Mouse (Mus musculus) liver, embryonic 11.5 days (tissue): Measurements from ENCODE around the gene Slc46a1. TPM values are rescaled to one million over a fixed set of nuclear protein-coding genes. Genes with fewer than 3 reads are reported as not detected.

Experiments
- ATAC-seq: fragments of 200-750 bp; cut with Nextera tagmentation; replicated peaks from 2 replicates; pipeline ENCODE4 v1.8.0; 2017; ENCODE audit warnings: moderate number of reproducible peaks, mild to moderate bottlenecking, moderate TSS enrichment, moderate library complexity; ENCODE audit not compliant: low FRiP score
- DNase-seq: peaks from one replicate; pipeline ENCODE4 v3.0.0-alpha.2; 2017; ENCODE audit warnings: low spot score
- H3K27ac ChIP-seq: fragments of 300-500 bp; sonication (generic); 2 replicates; pipeline ENCODE4 v1.5.1; 2014; ENCODE audit warnings: mild to moderate bottlenecking, low read depth, low read length, control low read depth
- H3K27me3 ChIP-seq: fragments of 300-500 bp; sonication (generic); replicated peaks from 2 replicates; pipeline ENCODE4 v1.6.1; 2014; ENCODE audit warnings: low read length, mixed read lengths; ENCODE audit not compliant: control insufficient read depth, insufficient read depth
- H3K36me3 ChIP-seq: fragments of 300-500 bp; sonication (generic); 2 replicates; pipeline ENCODE4 v1.6.1; 2014; ENCODE audit warnings: mild to moderate bottlenecking, low read length, moderate library complexity, mixed read lengths; ENCODE audit not compliant: control insufficient read depth, insufficient read depth
- H3K4me1 ChIP-seq: fragments of 300-500 bp; sonication (generic); replicated peaks from 2 replicates; pipeline ENCODE4 v1.6.1; 2014; ENCODE audit warnings: low read length, mixed read lengths; ENCODE audit not compliant: control insufficient read depth, insufficient read depth
- H3K4me2 ChIP-seq: fragments of 300-500 bp; sonication (generic); 2 replicates; pipeline ENCODE4 v1.6.1; 2014; ENCODE audit warnings: mild to moderate bottlenecking, control low read depth, moderate library complexity
- H3K4me3 ChIP-seq: fragments of 300-500 bp; sonication (generic); 2 replicates; pipeline ENCODE4 v1.5.1; 2014; ENCODE audit warnings: low read depth, low read length, control low read depth
- H3K9ac ChIP-seq: fragments of 300-500 bp; sonication (generic); 2 replicates; pipeline ENCODE4 v1.6.1; 2014; ENCODE audit warnings: low read depth, low read length, control low read depth
- H3K9me3 ChIP-seq: fragments of 300-500 bp; sonication (generic); 2 replicates; pipeline ENCODE4 v1.6.1; 2016; ENCODE audit warnings: low read length, inconsistent platforms, mixed read lengths; ENCODE audit not compliant: control insufficient read depth
- WGBS: fragments of 180-500 bp; shearing (Covaris S2); extraction: QIAGEN DNeasy Blood & Tissue Kit; methylation state at CpG from one replicate; pipeline ENCODE4 v1.1.7; 2014; 5-methylcytosine and 5-hydroxymethylcytosine counted together
- polyA plus RNA-seq: library from polyadenylated mRNA; unstranded; fragments of >200 nt; fragmentation: Nextera tagmentation; extraction: Ambion mirVana; gene quantifications from 2 replicates; pipeline ENCODE4 v1.2.1, GENCODE M21; 2014

Slc46a1 gene
- polyA plus RNA-seq, 1 experiment from 2014 or later = 9.8 TPM

GRCm38 (mm10) chr11:78428309-78428708, 37.2 kb upstream of the Slc46a1 start:
- no peak for DNase-seq
- WGBS = 74% methylated on average over 5 of the region's 5 CpGs

GRCm38 (mm10) chr11:78430195-78430878, 35.2 kb upstream of the Slc46a1 start:
- Histone ChIP-seq H3K9ac (no peak overlapping the region), H3K27ac (no peak overlapping the region), H3K4me2 (no peak overlapping the region), H3K36me3 (no peaks in the 10 kb centered on the region), H3K9me3 (no peaks in the 10 kb centered on the region), H3K4me1 (no peaks in the 10 kb centered on the region; the same call in 1 of the 2 replicates), H3K27me3 (no peaks in the 10 kb centered on the region; the same call in 1 of the 2 replicates), H3K4me3 (no peak overlapping the region)
- no peak for DNase-seq
- ATAC-seq = no peak
- 47% methylated on average over 11 of the region's 11 CpGs for WGBS

More at GRCm38 (mm10) chr11:78428309-78428708, 37.2 kb upstream of the Slc46a1 start:
- H3K36me3 ChIP-seq = no peaks in the 10 kb centered on the region
- no peaks in the 10 kb centered on the region for H3K9me3 ChIP-seq
- H3K4me2 ChIP-seq = no peak overlapping the region
- no peak overlapping the region for H3K27ac ChIP-seq
- H3K9ac ChIP-seq = no peak overlapping the region
- no peaks in the 10 kb centered on the region; the same call in 1 of the 2 replicates for H3K27me3 ChIP-seq
- no peaks in the 10 kb centered on the region; the same call in 1 of the 2 replicates for H3K4me1 ChIP-seq
- no peak overlapping the region for H3K4me3 ChIP-seq
- no peak for ATAC-seq

GRCm38 (mm10) chr11:78431176-78431575, 34.3 kb upstream of the Slc46a1 start:
- no peaks in the 10 kb centered on the region for H3K36me3 ChIP-seq
- H3K9me3 ChIP-seq = no peaks in the 10 kb centered on the region
- no peak overlapping the region for H3K27ac ChIP-seq
- no peak overlapping the region for H3K4me2 ChIP-seq
- no peak for ATAC-seq
- WGBS = 78% methylated on average over 10 of the region's 10 CpGs
- no peaks in the 10 kb centered on the region; the same call in 1 of the 2 replicates for H3K27me3 ChIP-seq
- H3K4me3 ChIP-seq = no peak overlapping the region
- peaks cover 5% of the 10 kb centered on the region for H3K4me1 ChIP-seq
- no peak for DNase-seq
- H3K9ac ChIP-seq = no peak overlapping the region

DNA sequence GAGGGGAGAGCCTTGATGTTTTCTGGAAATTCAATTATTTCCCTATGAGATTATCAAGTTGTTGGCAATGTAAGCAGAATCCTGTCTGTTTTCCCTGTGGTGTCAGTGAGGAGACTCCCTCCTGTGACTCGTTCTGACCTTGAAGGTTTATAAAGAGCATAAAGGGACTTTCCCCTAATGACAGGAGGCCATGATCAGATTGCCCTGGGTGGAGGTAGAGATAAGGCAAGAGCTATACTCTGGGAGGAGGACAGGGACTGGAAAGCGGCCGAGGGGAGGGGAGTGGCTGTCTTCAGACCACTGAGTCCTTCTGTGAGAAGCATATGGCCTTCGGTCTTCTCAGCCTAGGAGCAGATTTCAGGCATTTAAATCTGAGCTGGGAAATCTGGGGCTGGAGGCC, 31.4 kb upstream of the Slc46a1 start:
- peaks cover 5% of the 10 kb centered on the region for H3K4me1 ChIP-seq
- H3K27ac ChIP-seq = no peak overlapping the region
- H3K9ac ChIP-seq = no peak overlapping the region
- 27% methylated on average over 4 of the region's 4 CpGs for WGBS
- no peak overlapping the region for H3K4me3 ChIP-seq
- H3K27me3 ChIP-seq = no peaks in the 10 kb centered on the region; the same call in 1 of the 2 replicates
- ATAC-seq = no peak
- no peaks in the 10 kb centered on the region for H3K36me3 ChIP-seq
- no peaks in the 10 kb centered on the region for H3K9me3 ChIP-seq
- no peak for DNase-seq
- H3K4me2 ChIP-seq = no peak overlapping the region

DNA sequence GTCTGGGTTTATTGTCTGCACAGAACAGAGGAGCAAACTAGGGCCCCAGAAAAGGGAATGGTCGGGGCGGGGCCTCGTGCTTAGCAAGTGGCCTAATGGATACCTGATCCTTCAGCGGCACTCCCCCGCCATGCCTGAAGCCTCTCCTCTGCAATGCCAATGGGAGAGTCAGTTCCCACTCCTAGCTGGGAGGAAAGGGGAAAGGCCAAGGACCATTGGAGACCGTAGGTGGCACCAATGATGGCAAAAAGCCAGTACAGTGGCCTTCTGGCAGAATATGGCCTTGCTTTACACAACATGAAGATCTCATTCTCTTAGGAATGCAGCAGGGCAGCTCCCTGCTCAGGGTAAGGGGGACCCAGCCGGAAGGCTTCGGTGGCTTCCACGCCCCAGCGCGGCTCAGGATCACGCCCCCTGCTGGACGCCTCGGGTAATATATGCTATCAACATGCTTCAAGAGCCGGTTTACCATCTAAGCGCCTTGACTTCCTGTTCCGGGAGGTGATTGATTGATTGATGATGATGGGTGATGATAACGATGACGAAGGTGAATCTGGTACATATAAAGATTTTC, 29.6 kb upstream of the Slc46a1 start:
- DNase-seq = peak; percentile 68
- H3K4me2 ChIP-seq = peak overlapping the region; percentile 40
- 9% methylated on average over 19 of the region's 19 CpGs for WGBS

DNA sequence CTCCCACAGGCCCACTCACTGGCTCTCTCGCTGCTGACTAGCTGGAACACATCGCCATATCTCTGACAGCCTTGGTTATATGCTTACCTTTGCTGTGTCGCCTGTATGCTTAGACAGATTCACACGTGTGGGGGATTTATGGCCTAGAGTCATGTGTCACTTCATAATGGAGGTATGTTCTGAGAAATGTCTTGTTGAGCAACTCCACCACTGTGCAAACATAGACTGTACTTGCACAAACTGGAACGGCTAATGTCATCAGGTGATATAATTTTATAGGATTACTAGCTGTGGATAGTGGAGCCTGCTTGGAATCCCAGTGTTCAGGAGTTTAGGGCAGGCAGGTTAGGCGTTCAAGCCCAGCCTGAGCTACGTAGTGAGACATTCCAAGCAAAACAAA, 28.3 kb upstream of the Slc46a1 start:
- Histone ChIP-seq H3K9me3 (no peaks in the 10 kb centered on the region), H3K4me3 (no peak overlapping the region), H3K4me1 (peaks cover 5% of the 10 kb centered on the region), H3K27me3 (no peaks in the 10 kb centered on the region), H3K27ac (no peak overlapping the region), H3K4me2 (no peak overlapping the region), H3K9ac (no peak overlapping the region), H3K36me3 (no peaks in the 10 kb centered on the region)
- no peak for DNase-seq
- WGBS = 82% methylated on average over 7 of the region's 7 CpGs
- no peak for ATAC-seq

More for the DNA sequence above, 29.6 kb upstream of the Slc46a1 start:
- Histone ChIP-seq H3K27me3 (no peaks in the 10 kb centered on the region), H3K4me1 (peaks cover 5% of the 10 kb centered on the region), H3K9me3 (no peaks in the 10 kb centered on the region), H3K4me3 (peak overlapping the region; percentile 3; the same call in 1 of the 2 replicates), H3K9ac (0 out of 2 replicates have a peak overlapping the region, but pooled peaks have one; percentile 14), H3K36me3 (no peaks in the 10 kb centered on the region), H3K27ac (no peak overlapping the region)
- ATAC-seq = no peak

DNA sequence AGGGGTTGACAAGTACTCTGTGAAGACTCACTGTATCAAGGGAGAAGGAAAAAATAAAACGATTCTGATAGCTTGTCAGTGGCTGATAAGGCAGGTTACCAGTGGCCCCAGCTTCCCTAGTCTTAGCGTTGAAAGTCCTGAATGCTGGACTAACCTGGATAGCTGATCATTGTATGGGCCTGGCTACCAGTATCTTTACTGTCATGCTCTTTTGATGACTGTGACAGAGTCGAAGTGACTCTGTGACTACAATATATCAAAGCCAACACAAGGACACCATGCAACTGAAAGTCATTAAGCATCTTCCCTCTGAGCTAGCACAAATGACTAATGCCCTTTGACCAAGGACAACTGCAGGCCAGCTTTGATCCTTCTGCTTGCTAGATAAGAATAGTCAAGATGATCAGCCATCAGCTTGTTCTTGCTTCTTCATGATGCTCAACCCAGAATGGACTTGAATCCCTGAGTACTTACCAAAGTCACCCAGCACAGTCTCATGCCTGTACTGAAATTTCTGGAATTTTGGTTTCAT, 27.0 kb upstream of the Slc46a1 start:
- H3K27me3 ChIP-seq = no peaks in the 10 kb centered on the region
- H3K4me1 ChIP-seq = peaks cover 5% of the 10 kb centered on the region
- WGBS = 63% methylated on average over 3 of the region's 3 CpGs
- no peak overlapping the region for H3K27ac ChIP-seq
- no peaks in the 10 kb centered on the region for H3K9me3 ChIP-seq
- H3K4me2 ChIP-seq = no peak overlapping the region
- no peak for DNase-seq
- H3K4me3 ChIP-seq = no peak overlapping the region
- ATAC-seq = no peak
- no peaks in the 10 kb centered on the region for H3K36me3 ChIP-seq
- H3K9ac ChIP-seq = no peak overlapping the region

DNA sequence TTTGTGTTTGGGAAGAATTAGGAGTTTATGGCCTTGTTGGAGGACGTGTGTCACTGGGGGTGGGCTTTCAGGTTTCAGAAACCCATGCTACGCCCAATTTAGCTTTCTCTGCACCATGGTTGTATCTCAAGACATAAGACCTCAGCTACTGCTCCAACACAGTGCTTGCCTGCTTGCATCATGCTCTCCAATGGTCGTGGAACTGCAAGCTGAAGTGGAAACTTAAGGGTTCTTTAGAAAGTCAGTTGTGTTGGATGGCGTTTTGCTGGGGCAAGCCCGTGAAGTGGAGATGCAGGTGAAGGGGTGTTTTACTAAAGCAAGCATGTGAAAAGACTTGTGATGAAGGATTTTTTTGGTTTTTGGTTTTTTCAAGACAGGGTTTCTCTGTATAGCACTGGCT, 22.4 kb upstream of the Slc46a1 start:
- H3K27ac ChIP-seq = no peak overlapping the region
- DNase-seq = no peak
- 77% methylated on average over 5 of the region's 5 CpGs for WGBS
- no peak for ATAC-seq
- H3K4me2 ChIP-seq = no peak overlapping the region
- no peaks in the 10 kb centered on the region for H3K36me3 ChIP-seq
- H3K9ac ChIP-seq = no peak overlapping the region
- no peaks in the 10 kb centered on the region for H3K4me1 ChIP-seq
- H3K9me3 ChIP-seq = no peaks in the 10 kb centered on the region
- H3K4me3 ChIP-seq = no peak overlapping the region
- H3K27me3 ChIP-seq = no peaks in the 10 kb centered on the region
